Mouse (Mus musculus) v-Abl transformed pro-B cells (cell line): ENCODE measurements around the gene Gm10424.
"Not testable (repeated sequence)": the region's sequence is repeated elsewhere in the genome, so short reads cannot be mapped to it uniquely, and the experiment has no call there.

ENCODE experiments used
- in situ Hi-C, 2 experiments: fragments of 400-800 bp; cut with MboI; formaldehyde crosslinking; loops; one replicate each; pipeline ENCODE4 v1.15.1; 2025; ENCODE audit not compliant: unreplicated experiment in 2 of 2

The Gm10424 gene

GRCm38 (mm10) chr5:95272668-95273067, at the start of gene Gm10424:
TSS of gene Gm10424 (minus strand) at chr5:95272768.
- in situ Hi-C loops, result not testable (repeated sequence)

GRCm38 (mm10) chr5:95305611-95306010, 33.0 kb upstream of the Gm10424 start, which contains the start of gene Gm3259:
TSS of gene Gm3259 (plus strand) at chr5:95305911.
- in situ Hi-C loops, result not testable (repeated sequence)
